Mouse (Mus musculus) liver (tissue): ENCODE data around the gene Lrguk.

Experiments used
- DNase-seq: peaks from one replicate; pipeline ENCODE4 v3.0.0-alpha.2; 2020; ENCODE audit warnings: mixed read lengths

The Lrguk gene

GRCm38 (mm10) chr6:34179007-34179406 lies 149.8 kb downstream of the Lrguk start:
- peak; percentile 11 for DNase-seq

- no peak for DNase-seq
Observed at GRCm38 (mm10) chr6:34179911-34180310, 150.7 kb downstream of the Lrguk start.

GRCm38 (mm10) chr6:34181961-34182360 lies 152.7 kb downstream of the Lrguk start:
- no peak for DNase-seq

- DNase-seq: no peak
Observed at GRCm38 (mm10) chr6:34183326-34183725, 154.1 kb downstream of the Lrguk start.
